Mouse (Mus musculus): ENCODE data around the gene Rmnd5a. TPM values are rescaled to one million over a fixed set of nuclear protein-coding genes. Genes with fewer than 3 reads are reported as not detected.

The Rmnd5a gene
- polyA plus RNA-seq (2012; rRNA removed; ENCODE audit: low replicate concordance), result 36.1 and 41.8 TPM in 2 replicates

GRCm38 (mm10) chr6:71440492-71441250, at the start of gene Rmnd5a:
Rmnd5a (minus strand) TSS chr6:71440637.

GRCm38 (mm10) chr6:71373249-71373775, 67.1 kb downstream of the Rmnd5a start, which contains the start of gene Cd8a:
Cd8a (plus strand) TSS chr6:71373427.

Other genes with a start within 250 kb of the Rmnd5a start
- gene Fabp1, start 240.8 kb downstream of the Rmnd5a start, polyA plus RNA-seq (2012; rRNA removed; ENCODE audit: low replicate concordance), result 1.4 TPM in 1 of 2 replicates, not detected in the other
- 13.7 and 27.1 TPM in 2 replicates for gene Krcc1, start 169.0 kb downstream of the Rmnd5a start, polyA plus RNA-seq (2012; rRNA removed; ENCODE audit: low replicate concordance)
- gene Smyd1, start 118.4 kb downstream of the Rmnd5a start, polyA plus RNA-seq (2012; rRNA removed; ENCODE audit: low replicate concordance), result 0.89 and 1.8 TPM in 2 replicates
- 0.31 and 0.76 TPM in 2 replicates for gene Cd8b1, start 117.8 kb downstream of the Rmnd5a start, polyA plus RNA-seq (2012; rRNA removed; ENCODE audit: low replicate concordance)
- 0.23 and 0.66 TPM in 2 replicates for gene Cd8a, start 67.2 kb downstream of the Rmnd5a start, polyA plus RNA-seq (2012; rRNA removed; ENCODE audit: low replicate concordance)
- gene Rnf103, start 53.3 kb upstream of the Rmnd5a start, polyA plus RNA-seq (2012; rRNA removed; ENCODE audit: low replicate concordance), result 9.2 and 13.2 TPM in 2 replicates
- 49.6 and 53.6 TPM in 2 replicates for gene Chmp3, start 103.2 kb upstream of the Rmnd5a start, polyA plus RNA-seq (2012; rRNA removed; ENCODE audit: low replicate concordance)
- 16.1 and 20.8 TPM in 2 replicates for gene Kdm3a, start 192.4 kb upstream of the Rmnd5a start, polyA plus RNA-seq (2012; rRNA removed; ENCODE audit: low replicate concordance)